Mouse (Mus musculus): Measurements from ENCODE around the gene Trim56.
"Not testable (repeated sequence)": the region's sequence is repeated elsewhere in the genome, so short reads cannot be mapped to it uniquely, and the experiment has no call there.

Gene Trim56

GRCm38 (mm10) chr5:137115866-137116847, at the start of gene Trim56:
Gene Trim56 (minus strand): TSS chr5:137116209.
- peak; percentile 86 for DNase-seq (ENCODE audit: low read depth, low spot score)

GRCm38 (mm10) chr5:137161853-137162252, 45.8 kb upstream of the Trim56 start:
- DNase-seq (ENCODE audit: low read depth, low spot score) = no peak

- peak; percentile 78 for DNase-seq (ENCODE audit: low read depth, low spot score)
Observed at GRCm38 (mm10) chr5:137159461-137159860, 43.5 kb upstream of the Trim56 start.

GRCm38 (mm10) chr5:137153289-137153688, 37.3 kb upstream of the Trim56 start:
- DNase-seq (ENCODE audit: low read depth, low spot score) = no peak

- peak; percentile 69 for DNase-seq (ENCODE audit: low read depth, low spot score)
Observed at GRCm38 (mm10) chr5:137152623-137153022, 36.6 kb upstream of the Trim56 start.

- peak; percentile 43 for DNase-seq (ENCODE audit: low read depth, low spot score)
Observed at GRCm38 (mm10) chr5:137149272-137149882, 33.4 kb upstream of the Trim56 start, which contains the start of gene Muc3. Gene Muc3 (minus strand): TSS chr5:137149322.

GRCm38 (mm10) chr5:137140836-137141235, 24.8 kb upstream of the Trim56 start:
- no peak for DNase-seq (ENCODE audit: low read depth, low spot score)

- DNase-seq (ENCODE audit: low read depth, low spot score) = no peak
Observed at GRCm38 (mm10) chr5:137138977-137139376, 23.0 kb upstream of the Trim56 start.

- no peak for DNase-seq (ENCODE audit: low read depth, low spot score)
Observed at GRCm38 (mm10) chr5:137134959-137135358, 18.9 kb upstream of the Trim56 start.

GRCm38 (mm10) chr5:137131490-137131889, 15.5 kb upstream of the Trim56 start:
- DNase-seq (ENCODE audit: low read depth, low spot score) = peak; percentile 54

- DNase-seq (ENCODE audit: low read depth, low spot score) = no peak
Observed at GRCm38 (mm10) chr5:137129281-137129680, 13.3 kb upstream of the Trim56 start.

- no peak for DNase-seq (ENCODE audit: low read depth, low spot score)
Observed at GRCm38 (mm10) chr5:137123516-137123915, 7.5 kb upstream of the Trim56 start.

GRCm38 (mm10) chr5:137122686-137123193, 6.7 kb upstream of the Trim56 start:
- DNase-seq (ENCODE audit: low read depth, low spot score) = peak; percentile 57

GRCm38 (mm10) chr5:137121280-137121679, 5.3 kb upstream of the Trim56 start:
- no peak for DNase-seq (ENCODE audit: low read depth, low spot score)

- DNase-seq (ENCODE audit: low read depth, low spot score) = no peak
Observed at GRCm38 (mm10) chr5:137118878-137119277, 2.9 kb upstream of the Trim56 start.

GRCm38 (mm10) chr5:137117994-137118393, 2.0 kb upstream of the Trim56 start:
- not testable (repeated sequence) for DNase-seq (ENCODE audit: low read depth, low spot score)

GRCm38 (mm10) chr5:137116987-137117386, 978 bp upstream of the Trim56 start:
- no peak for DNase-seq (ENCODE audit: low read depth, low spot score)

- DNase-seq (ENCODE audit: low read depth, low spot score) = no peak
Observed at GRCm38 (mm10) chr5:137114891-137115561, 983 bp downstream of the Trim56 start.

GRCm38 (mm10) chr5:137111542-137112408, 4.2 kb downstream of the Trim56 start:
- DNase-seq (ENCODE audit: low read depth, low spot score) = no peak

GRCm38 (mm10) chr5:137110863-137111262, 5.1 kb downstream of the Trim56 start:
- DNase-seq (ENCODE audit: low read depth, low spot score) = no peak
